Mouse (Mus musculus) cerebellum, adult 2 months (tissue): ENCODE measurements at regions not wholly inside any gene's neighbourhood (a gene's known extent, or its start where the extent isn't known, plus 50 kb on each side); places are given as distances from the start of the nearest gene placed in this dataset.

Source experiments
- DNase-seq, 2 experiments: peaks; one replicate each; pipeline ENCODE4 v3.0.0; 2021
- H3K27ac ChIP-seq: fragments of 200-500 bp; 2 replicates; pipeline ENCODE4 v1.5.1; 2012; ENCODE audit warnings: low read length, control low read depth, inconsistent platforms; ENCODE audit not compliant: insufficient read depth
- H3K27me3 ChIP-seq: fragments of 200-500 bp; 2 replicates; pipeline ENCODE4 v1.6.1; 2012; ENCODE audit warnings: inconsistent platforms, mild to moderate bottlenecking, low read length, moderate library complexity; ENCODE audit not compliant: control insufficient read depth, insufficient read depth
- H3K4me1 ChIP-seq: fragments of 200-500 bp; 2 replicates; pipeline ENCODE4 v1.6.1; 2011; ENCODE audit warnings: low read length; ENCODE audit not compliant: control insufficient read depth, insufficient read depth
- H3K4me3 ChIP-seq: fragments of 200-500 bp; replicated peaks from 2 replicates; pipeline ENCODE3; 2011; ENCODE audit warnings: mild to moderate bottlenecking, low read depth, low read length, control low read depth; ENCODE audit not compliant: insufficient read depth
- CTCF ChIP-seq: fragments of 200-500 bp; IDR thresholded peaks from 2 replicates; pipeline ENCODE4 v1.5.1; 2011; ENCODE audit warnings: low read depth, mild to moderate bottlenecking, control low read depth, low read length, moderate library complexity, borderline replicate concordance; ENCODE audit not compliant: insufficient read depth
- POLR2A ChIP-seq: fragments of 200-500 bp; IDR thresholded peaks from 2 replicates; pipeline ENCODE4 v1.6.1; 2011; ENCODE audit warnings: low read length, control low read depth, borderline replicate concordance; ENCODE audit not compliant: insufficient read depth
- WGBS: fragments of 180-500 bp; shearing (Covaris S2); methylation state at CpG from one replicate; pipeline ENCODE4 v1.1.7; 2018; 5-methylcytosine and 5-hydroxymethylcytosine counted together

GRCm38 (mm10) chr3:66656458-66656857 lies 324.7 kb upstream of the Rsrc1 start:
- Histone ChIP-seq H3K4me1 (no peaks in the 10 kb centered on the region), H3K4me3 (no peak overlapping the region), H3K27me3 (no peaks in the 10 kb centered on the region), H3K27ac (no peak overlapping the region)
- DNase-seq, result no peak
- no peak for TF ChIP-seq CTCF
- TF ChIP-seq POLR2A, result no peak
- WGBS, result 93% methylated on average over 5 of the region's 5 CpGs

GRCm38 (mm10) chr3:66660555-66660954 lies 320.6 kb upstream of the Rsrc1 start:
- H3K27me3 ChIP-seq, result no peaks in the 10 kb centered on the region
- H3K4me3 ChIP-seq, result no peak overlapping the region
- WGBS, result 81% methylated on average over 5 of the region's 5 CpGs
- no peak overlapping the region for H3K27ac ChIP-seq
- no peak for DNase-seq
- TF ChIP-seq POLR2A, result no peak
- no peaks in the 10 kb centered on the region for H3K4me1 ChIP-seq

- Histone ChIP-seq H3K4me3 (no peak overlapping the region), H3K27ac (no peak overlapping the region), H3K27me3 (no peaks in the 10 kb centered on the region), H3K4me1 (no peaks in the 10 kb centered on the region)
- WGBS, result 65% methylated on average over 8 of the region's 8 CpGs
- TF ChIP-seq POLR2A (no peak), CTCF (no peak)
- DNase-seq, result no peak
Measured at GRCm38 (mm10) chr3:66661826-66662618, 319.2 kb upstream of the Rsrc1 start.

DNA sequence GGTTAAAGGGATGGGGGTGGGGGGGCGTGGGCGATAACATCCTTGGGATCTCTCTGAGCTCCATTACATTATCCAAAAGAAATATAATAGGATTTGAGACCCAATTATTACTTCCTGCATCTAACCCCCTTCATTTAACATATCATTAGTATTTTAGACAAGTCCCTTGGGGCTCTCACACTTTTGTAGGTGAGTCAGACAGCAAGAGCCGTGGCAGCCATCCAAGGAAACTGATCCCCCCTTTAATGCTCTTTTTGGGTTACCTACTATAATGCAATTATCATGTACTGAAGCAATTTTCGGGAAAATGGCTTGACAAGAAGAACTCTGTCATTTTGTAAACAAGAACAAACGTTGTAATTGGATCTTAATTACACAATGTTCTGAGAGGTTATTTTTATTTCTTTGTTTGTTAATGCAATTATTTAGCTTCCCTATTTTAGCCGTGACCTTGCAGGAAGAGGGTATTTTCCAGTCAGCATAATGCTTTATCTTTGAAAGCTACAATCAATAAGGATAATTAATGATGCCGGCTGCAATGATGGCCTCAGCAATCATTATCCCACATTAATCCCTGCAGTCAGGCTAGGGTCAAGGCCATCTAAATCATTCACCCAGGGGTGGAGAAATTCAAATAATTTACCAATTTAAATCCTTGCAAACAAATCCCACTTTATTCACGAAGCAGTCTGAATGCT lies 297.5 kb upstream of the Rsrc1 start:
- Histone ChIP-seq H3K4me3 (no peak overlapping the region), H3K27me3 (no peaks in the 10 kb centered on the region), H3K27ac (no peak overlapping the region), H3K4me1 (no peaks in the 10 kb centered on the region)
- WGBS, result 79% methylated on average over 8 of the region's 8 CpGs
- DNase-seq, result no peak
- TF ChIP-seq POLR2A (no peak), CTCF (no peak)

GRCm38 (mm10) chr3:66684287-66684903 lies 296.8 kb upstream of the Rsrc1 start:
- no peak for DNase-seq
- Histone ChIP-seq H3K4me3 (no peak overlapping the region), H3K4me1 (no peaks in the 10 kb centered on the region), H3K27me3 (no peaks in the 10 kb centered on the region), H3K27ac (no peak overlapping the region)
- 74% methylated on average over 5 of the region's 5 CpGs for WGBS
- no peak for TF ChIP-seq POLR2A
- TF ChIP-seq CTCF, result no peak

- no peak overlapping the region for H3K4me3 ChIP-seq
- no peaks in the 10 kb centered on the region for H3K4me1 ChIP-seq
- H3K27ac ChIP-seq, result no peak overlapping the region
- no peaks in the 10 kb centered on the region for H3K27me3 ChIP-seq
- WGBS, result 92% methylated on average over 12 of the region's 12 CpGs
- no peak for DNase-seq
- TF ChIP-seq CTCF, result no peak
- no peak for TF ChIP-seq POLR2A
Measured at GRCm38 (mm10) chr3:66685136-66685535, 296.1 kb upstream of the Rsrc1 start.

DNA sequence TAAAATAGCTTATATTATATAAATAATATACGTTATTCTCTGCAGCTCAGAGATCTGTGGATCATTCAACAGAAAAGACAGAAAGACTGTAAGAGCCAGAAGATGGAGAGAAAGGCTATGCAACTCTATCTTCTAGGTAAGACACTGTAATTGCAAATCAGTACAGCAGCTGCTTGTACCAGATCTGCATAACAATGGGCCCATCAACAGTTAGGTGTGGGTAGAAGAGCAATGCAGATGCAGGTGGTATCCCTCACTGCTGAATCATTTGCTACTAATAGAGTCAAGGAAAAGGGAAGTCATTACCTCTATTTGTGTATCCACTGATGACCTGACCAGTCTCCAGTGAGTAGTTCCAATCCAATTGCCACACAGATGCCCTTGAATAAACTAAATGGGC lies 294.1 kb upstream of the Rsrc1 start:
- DNase-seq, result no peak
- Histone ChIP-seq H3K4me1 (no peaks in the 10 kb centered on the region), H3K27ac (no peak overlapping the region), H3K27me3 (no peaks in the 10 kb centered on the region), H3K4me3 (no peak overlapping the region)
- TF ChIP-seq CTCF (no peak), POLR2A (no peak)
- 90% methylated on average over 1 of the region's 1 CpGs for WGBS
